Mouse (Mus musculus): ENCODE results near the gene Pou2f2. TPM values are rescaled to one million over a fixed set of nuclear protein-coding genes. Genes with fewer than 3 reads are reported as not detected.
A peak's percentile ranks its signal among the peaks of the same experiment; 100 is the strongest.

Gene Pou2f2
- total and polyA plus RNA-seq, 3 experiments = 8.9 to 102 (median 46.1) TPM

GRCm38 (mm10) chr7:25178787-25179605 lies 530 bp downstream of the Pou2f2 start:
- H3K79me2 ChIP-seq (replicated peaks; ENCODE audit: control insufficient read depth, extremely low read depth, insufficient read depth, poor library complexity, severe bottlenecking) = no peaks in the 10 kb centered on the region
- TF ChIP-seq TCF12 (IDR thresholded peaks at IDR 0.05; ENCODE audit: low read depth, low read length) (no peak), BHLHE40 (IDR thresholded peaks at IDR 0.05; ENCODE audit: low read depth, low read length) (no peak), CTCF (conservative IDR thresholded peaks at IDR 0.05 in 1 of 2, IDR thresholded peaks at IDR 0.05 in 1 of 2; ENCODE audit: low read depth in 2 of 2, low read length in 2 of 2) (no peak), ELF1 (IDR thresholded peaks at IDR 0.05; ENCODE audit: low read depth, low read length) (no peak), MAFK (IDR thresholded peaks at IDR 0.05; ENCODE audit: insufficient replicate concordance, low read length) (no peak), KAT2A (IDR thresholded peaks at IDR 0.05; ENCODE audit: insufficient replicate concordance, low read length) (no peak), ZC3H11A (IDR thresholded peaks at IDR 0.05; ENCODE audit: low read depth, low read length) (no peak), MEF2A (IDR thresholded peaks at IDR 0.05; ENCODE audit: borderline replicate concordance, low read depth, low read length) (no peak), GABPA (IDR thresholded peaks at IDR 0.05; ENCODE audit: insufficient replicate concordance, low read depth, low read length) (no peak), ZNF384 (IDR thresholded peaks at IDR 0.05; ENCODE audit: low read depth, low read length) (no peak), MXI1 (IDR thresholded peaks at IDR 0.05; ENCODE audit: low read depth, low read length) (no peak), ZMIZ1 (IDR thresholded peaks at IDR 0.05; ENCODE audit: low read depth, low read length) (no peak), RCOR1 (conservative IDR thresholded peaks at IDR 0.05; ENCODE audit: low read depth, low read length) (no peak), SIN3A (IDR thresholded peaks at IDR 0.05; ENCODE audit: low read length) (no peak; the same call in 1 of the 2 replicates), JUN (IDR thresholded peaks at IDR 0.05; ENCODE audit: insufficient read depth, low read depth, low read length) (no peak), EP300 (IDR thresholded peaks at IDR 0.05; ENCODE audit: low read length) (no peak)
- in situ Hi-C loops (cut with MboI; ENCODE audit: low pct_ligation_motif_present, low pct_unique_long_range_greater_than_20kb, low sequenced_read_pairs) = no loop called here
- peaks cover 3 to 31% of the 10 kb centered on the region in 2 experiments; a peak in 3 of 4 replicates for H3K4me1 ChIP-seq (ENCODE audit: control insufficient read depth in 1 of 2, insufficient read depth in 2 of 2)
- H3K9me3 ChIP-seq (replicated peaks; ENCODE audit: low read length) = no peaks in the 10 kb centered on the region
- dilution Hi-C loops (cut with MboI; ENCODE audit: extremely low pct_ligation_motif_present, extremely low pct_unique_long_range_greater_than_20kb, low sequenced_read_pairs) = no loop called here
- peak overlapping the region; percentile 88 for H3K4me2 ChIP-seq (ENCODE audit: insufficient read depth, low read depth, poor library complexity, severe bottlenecking)
- no peak overlapping the region for H3K4me3 ChIP-seq (replicated peaks in 1 of 3; ENCODE audit: low read depth in 2 of 3, low read length in 2 of 3, poor library complexity in 1 of 3)
- no peak overlapping the region; the same call in 1 of the 2 replicates for H3K9ac ChIP-seq (ENCODE audit: insufficient read depth, low read depth)
- H3K27ac ChIP-seq (ENCODE audit: insufficient read depth, low read depth) = no peak overlapping the region
- no peaks in the 10 kb centered on the region for H3K36me3 ChIP-seq (replicated peaks in 1 of 2; ENCODE audit: control insufficient read depth in 1 of 2, insufficient read depth in 1 of 2, low read length in 1 of 2)
- no peak for DNase-seq (ENCODE audit: extremely low read depth)
- peaks cover 73% of the 10 kb centered on the region for H3K27me3 ChIP-seq (replicated peaks)

GRCm38 (mm10) chr7:25178317-25178716 lies 1.2 kb downstream of the Pou2f2 start:
- Histone ChIP-seq H3K4me3 (replicated peaks in 1 of 3; ENCODE audit: low read depth in 2 of 3, low read length in 2 of 3, poor library complexity in 1 of 3) (no peak overlapping the region), H3K36me3 (replicated peaks in 1 of 2; ENCODE audit: control insufficient read depth in 1 of 2, insufficient read depth in 1 of 2, low read length in 1 of 2) (no peaks in the 10 kb centered on the region), H3K9me3 (replicated peaks; ENCODE audit: low read length) (no peaks in the 10 kb centered on the region), H3K79me2 (replicated peaks; ENCODE audit: control insufficient read depth, extremely low read depth, insufficient read depth, poor library complexity, severe bottlenecking) (no peaks in the 10 kb centered on the region), H3K27me3 (replicated peaks) (peaks cover 79% of the 10 kb centered on the region), H3K4me2 (ENCODE audit: insufficient read depth, low read depth, poor library complexity, severe bottlenecking) (peak overlapping the region; percentile 13; the same call in 1 of the 2 replicates), H3K27ac (ENCODE audit: insufficient read depth, low read depth) (no peak overlapping the region), H3K4me1 (ENCODE audit: control insufficient read depth in 1 of 2, insufficient read depth in 2 of 2) (peaks cover 3 to 31% of the 10 kb centered on the region in 2 experiments; a peak in 3 of 4 replicates), H3K9ac (ENCODE audit: insufficient read depth, low read depth) (no peak overlapping the region)
- in situ Hi-C loops (cut with MboI; ENCODE audit: low pct_ligation_motif_present, low pct_unique_long_range_greater_than_20kb, low sequenced_read_pairs) = no loop called here
- DNase-seq (ENCODE audit: extremely low read depth) = no peak
- dilution Hi-C loops (cut with MboI; ENCODE audit: extremely low pct_ligation_motif_present, extremely low pct_unique_long_range_greater_than_20kb, low sequenced_read_pairs) = no loop called here
- TF ChIP-seq NELFE (IDR thresholded peaks at IDR 0.05; ENCODE audit: low read depth, low read length) = no peak
- no peak for TF ChIP-seq UBTF (IDR thresholded peaks at IDR 0.05; ENCODE audit: low read depth, low read length)
- no peak for TF ChIP-seq GABPA (IDR thresholded peaks at IDR 0.05; ENCODE audit: insufficient replicate concordance, low read depth, low read length)
- TF ChIP-seq MYC (IDR thresholded peaks at IDR 0.05; ENCODE audit: low read depth, low read length) = no peak
- TF ChIP-seq MAZ (IDR thresholded peaks at IDR 0.05; ENCODE audit: low read depth, low read length) = no peak
- no peak for TF ChIP-seq ETS1 (conservative IDR thresholded peaks at IDR 0.05; ENCODE audit: low read depth, low read length)
- no peak for TF ChIP-seq JUND (conservative IDR thresholded peaks at IDR 0.05; ENCODE audit: low read depth, low read length)
- TF ChIP-seq BHLHE40 (IDR thresholded peaks at IDR 0.05; ENCODE audit: low read depth, low read length) = no peak
